Mouse (Mus musculus) gastrocnemius, postnatal 14 days (tissue): ENCODE data around the gene Gm49337. TPM values are rescaled to one million over a fixed set of nuclear protein-coding genes. Genes with fewer than 3 reads are reported as not detected.
"Not testable (repeated sequence)": the region's sequence is repeated elsewhere in the genome, so short reads cannot be mapped to it uniquely, and the experiment has no call there.

ENCODE experiments used
- DNase-seq: peaks from one replicate; pipeline ENCODE4 v3.0.0; 2021; ENCODE audit warnings: mixed read lengths
- intact Hi-C: fragments of 180-260 bp; cut with DNase I; formaldehyde crosslinking; loops from one replicate; pipeline ENCODE4 v1.15.1; 2025; ENCODE audit warnings: low total_unique reads
- total RNA-seq, 2 experiments: library from RNA; stranded (reverse); gene quantifications; 2 replicates each; pipeline ENCODE4 v1.2.3; 2021

Gm49337 gene
- total RNA-seq, 2 experiments from 2014 or later: 0.47 TPM; not detected in 1

GRCm38 (mm10) chr4:116193583-116194383 lies 20.6 kb downstream of the Gm49337 start:
- DNase-seq: no peak
- intact Hi-C loops: no loop called here

- DNase-seq: no peak
- intact Hi-C loops: no loop called here
These were observed 25.2 kb downstream of the Gm49337 start for GRCm38 (mm10) chr4:116198422-116198821.

GRCm38 (mm10) chr4:116204422-116204821 lies 31.2 kb downstream of the Gm49337 start:
- DNase-seq: no peak
- intact Hi-C loops: no loop called here

DNA sequence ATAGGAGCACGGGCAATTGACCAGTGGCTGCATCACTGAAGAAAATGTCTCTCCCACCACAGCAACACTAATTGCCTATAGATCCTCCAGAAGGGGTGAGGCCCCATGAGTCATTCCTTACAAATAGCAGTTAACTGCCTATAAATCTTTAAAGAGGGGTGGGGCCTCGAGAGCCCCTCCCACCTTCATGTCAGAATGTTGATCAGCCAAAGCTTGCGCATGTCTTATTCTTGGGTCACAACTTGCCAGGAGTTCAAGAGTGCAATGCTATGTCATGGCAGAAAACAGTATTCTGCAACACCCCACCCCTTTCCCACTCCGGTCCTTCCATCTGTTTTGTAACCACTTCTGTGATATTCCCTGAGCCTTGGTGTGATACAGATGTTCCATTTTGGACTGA lies 33.3 kb downstream of the Gm49337 start:
- intact Hi-C loops: no loop called here
- no peak for DNase-seq

GRCm38 (mm10) chr4:116208891-116209290 lies 35.7 kb downstream of the Gm49337 start:
- DNase-seq: no peak
- intact Hi-C loops: no loop called here

GRCm38 (mm10) chr4:116215895-116216605 lies 42.9 kb downstream of the Gm49337 start:
- intact Hi-C loops: no loop called here

DNA sequence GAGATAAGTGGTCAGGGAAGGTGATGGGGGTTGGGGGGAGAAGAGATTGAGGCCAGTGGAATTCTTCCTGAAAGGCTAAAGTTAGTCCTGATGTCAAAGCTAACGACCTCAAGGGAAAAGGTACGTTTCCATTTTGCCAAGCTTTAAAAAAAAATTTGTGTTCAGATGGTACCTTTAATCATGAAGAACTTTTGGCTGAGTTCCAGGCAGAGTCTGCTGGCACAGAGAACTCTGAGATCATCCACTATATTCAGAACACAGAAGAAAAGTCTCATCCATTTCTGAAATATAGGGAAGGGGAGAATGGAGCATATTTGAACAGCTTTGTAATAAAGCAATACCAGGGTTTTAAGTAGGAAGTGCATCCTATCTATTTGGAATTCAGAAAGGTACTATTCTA lies 43.9 kb downstream of the Gm49337 start:
- intact Hi-C loops: no loop called here
- no peak for DNase-seq

More at GRCm38 (mm10) chr4:116215895-116216605, 42.9 kb downstream of the Gm49337 start:
- DNase-seq: no peak

DNA sequence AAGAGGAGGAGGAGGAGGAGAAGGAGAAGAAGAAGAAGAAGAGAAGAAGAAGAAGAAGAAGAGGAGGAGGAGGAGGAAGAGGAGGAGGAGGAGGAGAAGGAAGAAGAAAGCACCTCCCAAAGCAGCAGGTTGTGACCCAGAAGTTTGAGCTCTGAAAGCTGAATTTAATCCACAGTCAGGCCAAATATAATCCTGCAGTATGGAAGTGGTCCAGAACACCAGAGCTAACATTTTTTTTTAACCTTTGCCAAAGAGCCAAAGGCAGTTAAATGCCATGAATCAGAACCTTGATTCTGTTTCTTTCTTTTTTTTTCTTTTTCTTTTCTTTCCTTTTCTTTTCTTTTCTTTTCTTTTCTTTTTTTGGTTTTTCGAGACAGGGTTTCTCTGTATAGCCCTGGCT lies 44.5 kb downstream of the Gm49337 start:
- DNase-seq, intact Hi-C loops: not testable (repeated sequence)

GRCm38 (mm10) chr4:116219056-116219455 lies 45.9 kb downstream of the Gm49337 start:
- intact Hi-C loops: no loop called here

GRCm38 (mm10) chr4:116220071-116220650 lies 47.0 kb downstream of the Gm49337 start:
- intact Hi-C loops: no loop called here
- no peak for DNase-seq

More at GRCm38 (mm10) chr4:116219056-116219455, 45.9 kb downstream of the Gm49337 start:
- DNase-seq: no peak

DNA sequence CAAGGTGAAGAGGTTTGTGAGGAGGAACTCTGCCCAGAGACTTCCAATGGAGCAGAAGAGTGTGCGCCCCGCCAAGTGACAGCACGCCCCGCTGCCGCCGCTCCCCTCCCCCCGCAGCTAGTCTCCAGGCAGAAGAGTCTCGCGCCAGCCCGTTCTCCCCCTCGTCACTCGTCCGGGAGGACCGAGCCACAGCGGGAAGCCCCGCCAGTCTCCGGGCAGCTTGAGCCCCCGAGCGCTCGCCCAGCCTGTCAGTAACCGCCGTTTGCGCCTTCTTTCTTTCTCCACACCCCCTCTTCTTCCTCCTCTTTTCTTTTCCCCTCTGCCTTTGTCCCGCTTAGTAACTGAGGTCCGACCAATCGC lies 47.6 kb downstream of the Gm49337 start:
- intact Hi-C loops: no loop called here
- no peak for DNase-seq

DNA sequence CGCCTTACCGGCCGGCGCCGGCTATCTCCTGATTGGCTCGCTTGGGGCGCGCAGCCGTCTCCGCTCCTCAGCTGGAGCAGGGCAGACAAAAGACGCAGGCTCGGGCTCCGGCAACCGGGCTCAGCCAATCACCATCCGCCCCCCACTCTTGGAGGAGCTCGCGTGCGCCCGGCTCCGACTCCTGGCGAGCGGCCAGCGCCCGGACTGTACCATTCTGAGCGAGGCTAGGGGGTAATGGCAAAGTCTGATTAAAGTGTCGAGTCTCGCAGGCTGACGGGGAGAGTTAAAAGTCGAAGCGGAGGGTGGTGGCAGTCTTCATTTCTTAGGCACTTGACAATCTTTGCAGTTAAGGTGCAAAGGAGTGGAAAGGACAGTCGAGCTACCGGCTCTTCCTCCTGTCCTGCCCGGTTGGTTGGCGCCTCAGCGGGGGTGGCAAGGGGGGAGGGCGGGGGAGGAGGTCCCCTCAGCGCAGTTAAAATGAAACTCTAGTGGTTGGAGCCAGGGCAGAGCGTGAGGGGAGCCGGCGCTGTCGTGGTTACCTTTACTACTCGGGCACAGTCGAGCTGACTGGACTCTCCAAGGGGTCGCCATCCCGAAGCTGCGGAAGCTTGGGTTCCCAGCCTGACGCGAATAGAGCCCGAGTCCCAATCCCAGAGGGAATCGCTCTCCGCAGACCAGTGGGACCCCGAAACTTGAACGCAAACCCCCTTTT lies 48.1 kb downstream of the Gm49337 start, which contains the start of gene Pik3r3:
Gene Pik3r3 (plus strand): TSS at position 479 of the 712 bp plus-strand sequence.
- intact Hi-C loops: no loop called here
- peak; percentile 99 for DNase-seq

DNA sequence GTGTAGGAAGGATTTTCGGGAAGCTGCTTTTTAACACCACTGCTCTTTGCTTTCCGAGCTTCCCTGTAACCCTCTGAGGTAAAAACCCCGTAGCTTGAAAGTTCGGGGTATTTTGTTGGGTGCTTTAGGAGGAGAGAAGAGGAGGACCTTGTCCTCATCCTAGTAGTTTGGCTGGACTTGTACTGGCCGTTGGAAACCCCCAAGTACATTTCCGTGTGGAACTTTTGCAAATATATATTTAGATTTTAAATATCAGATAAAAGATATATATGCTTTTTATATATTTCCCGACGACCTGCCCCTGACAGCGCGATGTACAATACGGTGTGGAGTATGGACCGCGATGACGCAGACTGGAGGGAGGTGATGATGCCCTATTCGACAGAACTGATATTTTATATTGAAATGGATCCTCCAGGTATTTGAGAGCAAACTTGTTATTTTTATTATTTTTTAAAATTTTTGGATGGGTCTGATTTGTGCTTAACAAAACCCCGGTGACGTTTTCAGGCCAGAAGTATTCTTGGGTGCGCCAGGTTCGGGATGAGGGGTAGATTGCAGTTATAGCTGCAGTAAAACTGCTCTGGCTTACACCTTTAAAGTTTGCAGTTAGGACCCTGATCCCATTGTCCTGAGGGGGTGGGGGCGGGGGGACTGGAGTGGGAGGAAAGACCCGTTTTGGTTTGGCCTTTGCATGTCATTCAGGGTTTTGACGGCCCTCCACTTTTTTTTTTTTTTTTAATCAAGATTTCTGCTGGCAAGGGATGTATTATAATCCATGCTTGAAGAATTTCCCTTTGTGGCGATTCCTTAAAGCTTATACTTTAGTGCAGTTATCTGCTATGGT lies 49.0 kb downstream of the Gm49337 start:
- DNase-seq: no peak
- intact Hi-C loops: no loop called here

DNA sequence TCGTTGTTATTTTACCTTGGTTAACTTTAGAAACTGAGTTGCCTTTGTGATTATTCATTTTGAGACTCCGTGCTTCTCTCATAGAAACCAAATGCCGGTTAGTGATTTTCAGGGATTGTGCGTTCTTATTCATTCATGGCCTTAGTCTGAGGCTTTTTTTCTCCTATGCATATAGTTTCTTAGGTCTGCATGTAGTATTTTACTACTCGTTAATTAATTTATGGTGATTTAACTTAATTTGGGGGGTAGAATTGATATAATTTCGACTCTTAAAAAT lies 49.6 kb downstream of the Gm49337 start:
- intact Hi-C loops: no loop called here
- no peak for DNase-seq

- no peak for DNase-seq
- intact Hi-C loops: no loop called here
These were observed 70.2 kb downstream of the Gm49337 start for GRCm38 (mm10) chr4:116243377-116243776.

DNA sequence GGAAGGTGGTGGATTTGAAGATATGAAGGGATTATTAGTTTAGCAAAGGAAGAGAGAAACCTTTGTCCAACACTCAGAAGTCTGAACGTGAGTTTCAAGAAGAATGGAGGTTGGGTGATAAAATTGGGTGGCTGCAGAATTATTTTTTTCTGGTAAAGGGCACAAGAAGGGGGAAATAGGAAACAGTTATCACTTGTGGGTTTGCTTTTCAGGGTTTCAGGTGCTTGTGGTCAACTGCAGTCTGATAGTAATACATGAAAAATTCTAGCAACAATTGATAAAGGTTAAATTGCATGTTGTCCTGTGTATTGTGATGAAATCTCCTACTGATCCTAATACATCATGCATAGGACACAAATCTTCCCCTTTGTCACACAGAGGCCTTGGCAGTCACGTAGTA lies 71.1 kb downstream of the Gm49337 start:
- intact Hi-C loops: no loop called here
- DNase-seq: no peak

DNA sequence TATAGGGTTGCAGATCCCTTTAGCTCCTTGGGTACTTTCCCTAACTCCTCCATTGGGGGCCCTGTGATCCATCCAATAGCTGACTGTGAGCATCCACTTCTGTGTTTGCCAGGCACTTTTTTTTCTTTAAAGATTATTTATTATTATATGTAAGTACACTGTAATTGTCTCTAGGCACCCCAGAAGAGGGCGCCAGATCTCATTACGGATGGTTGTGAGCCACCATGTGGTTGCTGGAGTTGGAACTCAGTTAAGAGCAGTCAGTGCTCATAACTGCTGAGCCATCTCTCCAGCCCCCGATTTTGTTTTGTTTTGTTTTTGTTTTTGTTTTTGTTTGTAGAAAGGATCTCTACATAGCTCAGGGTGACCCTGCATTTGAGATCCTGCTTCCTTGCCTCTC lies 72.7 kb downstream of the Gm49337 start:
- DNase-seq: peak; percentile 17
- intact Hi-C loops: not testable (repeated sequence)

- intact Hi-C loops: no loop called here
- DNase-seq: no peak
These were observed 76.8 kb downstream of the Gm49337 start for GRCm38 (mm10) chr4:116249986-116250385.

- intact Hi-C loops: no loop called here
- DNase-seq: no peak
These were observed 95.0 kb downstream of the Gm49337 start for GRCm38 (mm10) chr4:116268220-116268619.
